Mouse (Mus musculus) heart, adult 2 months (tissue): Measurements from ENCODE around the gene 9930111J21Rik1. TPM values are rescaled to one million over a fixed set of nuclear protein-coding genes. Genes with fewer than 3 reads are reported as not detected.
"Not testable (repeated sequence)": the region's sequence is repeated elsewhere in the genome, so short reads cannot be mapped to it uniquely, and the experiment has no call there.

ENCODE experiments used
- DNase-seq, 2 experiments: peaks; one replicate each; pipeline ENCODE4 v3.0.0; 2021
- H3K27ac ChIP-seq: fragments of 200-600 bp; 2 replicates; pipeline ENCODE4 v1.8.1; 2022
- H3K27me3 ChIP-seq: fragments of 200-500 bp; 2 replicates; pipeline ENCODE4 v1.6.1; 2012; ENCODE audit warnings: mild to moderate bottlenecking, low read length, inconsistent platforms, mixed read lengths; ENCODE audit not compliant: control insufficient read depth, insufficient read depth
- H3K36me3 ChIP-seq: fragments of 200-500 bp; 2 replicates; pipeline ENCODE4 v1.6.1; 2012; ENCODE audit warnings: low read length, inconsistent platforms; ENCODE audit not compliant: control insufficient read depth, insufficient read depth
- H3K4me1 ChIP-seq: fragments of 200-500 bp; 2 replicates; pipeline ENCODE4 v1.6.1; 2011; ENCODE audit warnings: low read length; ENCODE audit not compliant: control insufficient read depth, insufficient read depth
- H3K4me3 ChIP-seq: fragments of 200-600 bp; 2 replicates; pipeline ENCODE4 v1.8.1; 2022
- H3K79me2 ChIP-seq: fragments of 200-500 bp; replicated peaks from 2 replicates; pipeline ENCODE4 v1.6.1; 2012; ENCODE audit warnings: mild to moderate bottlenecking, inconsistent platforms, low read length, moderate library complexity, mixed read lengths; ENCODE audit not compliant: control insufficient read depth, insufficient read depth
- H3K9ac ChIP-seq: fragments of 200-500 bp; 2 replicates; pipeline ENCODE4 v1.6.1; 2012; ENCODE audit warnings: low read depth, mild to moderate bottlenecking, control low read depth, inconsistent platforms, low read length, mixed read lengths
- CTCF ChIP-seq: fragments of 200-600 bp; IDR thresholded peaks from 2 replicates; pipeline ENCODE4 v1.8.1; 2022; ENCODE audit warnings: antibody characterized with exemption, mild to moderate bottlenecking, moderate library complexity
- EP300 ChIP-seq: fragments of 200-500 bp; IDR thresholded peaks from 2 replicates; pipeline ENCODE4 v1.6.1; 2011; ENCODE audit warnings: low read depth, low read length, control low read depth; ENCODE audit not compliant: insufficient read depth
- POLR2A ChIP-seq: fragments of 200-500 bp; IDR thresholded peaks from 2 replicates; pipeline ENCODE4 v1.6.1; 2011; ENCODE audit warnings: mild to moderate bottlenecking, low read depth, low read length, control low read depth; ENCODE audit not compliant: insufficient read depth
- WGBS: fragments of 180-500 bp; shearing (Covaris S2); methylation state at CpG from one replicate; pipeline ENCODE4 v1.1.7; 2018; 5-methylcytosine and 5-hydroxymethylcytosine counted together
- intact Hi-C: fragments of 180-260 bp; cut with DNase I; formaldehyde crosslinking; loops from one replicate; pipeline ENCODE4 v1.15.1; 2025
- polyA plus RNA-seq: library from polyadenylated mRNA; depleted of rRNA; stranded (reverse); fragments of >200 nt; gene quantifications from 2 replicates; pipeline ENCODE4 v1.2.3, GENCODE M21; 2012; rRNA removed
- total RNA-seq, 2 experiments: library from RNA; stranded (reverse); gene quantifications; 2 replicates each; pipeline ENCODE4 v1.2.3; 2021

9930111J21Rik1 gene
- total and polyA plus RNA-seq, 3 experiments: 3.4 to 5.1 (median 4.3) TPM

DNA sequence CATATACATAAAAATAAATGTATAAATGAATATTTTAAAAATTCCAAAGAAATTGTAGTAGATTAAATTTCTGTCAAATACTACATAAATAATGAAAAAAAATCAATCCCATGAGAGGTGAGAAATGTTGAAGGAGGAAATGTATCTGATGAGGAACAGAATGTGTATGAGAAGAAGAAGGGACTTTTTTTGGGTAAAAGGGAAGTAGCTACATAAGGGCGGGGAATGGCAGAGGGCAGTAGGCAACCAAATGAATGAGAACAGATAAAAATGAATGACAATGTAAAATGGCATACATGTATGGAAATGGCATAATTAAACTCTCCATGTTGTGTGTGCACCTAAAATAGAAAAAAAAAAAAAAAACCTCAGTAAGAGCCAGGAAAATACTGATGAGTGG lies 65.6 kb downstream of the 9930111J21Rik1 start:
- Histone ChIP-seq H3K79me2 (no peaks in the 10 kb centered on the region), H3K4me3 (no peak overlapping the region), H3K9ac (no peak overlapping the region), H3K27ac (no peak overlapping the region), H3K36me3 (no peaks in the 10 kb centered on the region), H3K4me1 (no peaks in the 10 kb centered on the region), H3K27me3 (no peaks in the 10 kb centered on the region)
- 98% methylated on average over 1 of the region's 1 CpGs for WGBS
- DNase-seq: no peak
- intact Hi-C loops: no loop called here
- no peak for TF ChIP-seq EP300
- TF ChIP-seq POLR2A: no peak
- no peak for TF ChIP-seq CTCF

DNA sequence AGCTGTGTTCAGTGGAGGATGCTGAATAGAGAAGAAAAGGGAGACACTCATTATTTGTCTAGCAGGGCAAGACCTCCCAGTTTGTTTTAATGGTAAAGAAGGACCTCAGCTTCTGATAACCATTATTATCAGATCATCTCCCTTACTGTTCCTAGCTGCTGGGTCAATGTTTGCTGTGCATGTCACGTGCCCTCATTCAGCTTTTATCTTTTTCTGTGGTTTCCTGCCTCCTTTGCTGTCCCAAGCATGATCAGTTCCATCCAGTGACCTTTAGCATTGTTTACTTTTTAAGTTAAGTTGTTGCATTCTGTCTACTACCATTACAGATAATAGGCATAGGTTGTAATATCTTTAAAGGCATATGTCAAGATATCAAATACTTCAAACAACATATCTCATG lies 70.7 kb downstream of the 9930111J21Rik1 start:
- TF ChIP-seq POLR2A (no peak), CTCF (no peak)

DNA sequence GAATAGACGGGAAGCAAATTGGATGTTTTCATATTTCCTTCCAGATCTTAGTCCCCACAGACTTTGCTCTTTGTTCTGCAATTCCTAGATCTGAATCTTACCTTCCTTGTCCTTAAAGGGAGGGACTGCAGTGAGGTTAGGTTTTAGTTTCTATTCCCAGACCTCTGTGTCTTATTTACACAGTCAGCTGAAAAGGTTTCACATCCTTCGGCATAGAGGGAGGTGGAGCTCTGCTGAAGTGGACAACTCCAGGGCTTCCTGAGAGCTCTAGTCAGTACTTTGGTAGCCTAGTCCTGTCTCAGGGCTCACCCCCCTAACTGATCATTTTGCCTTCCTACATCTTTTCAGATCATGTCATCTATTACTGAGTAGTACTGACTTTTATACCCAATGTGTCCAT lies 77.2 kb downstream of the 9930111J21Rik1 start, which contains the start of gene Gm5431:
Gene Gm5431 (minus strand): TSS at position 194 of the 400 bp plus-strand sequence.
- no peaks in the 10 kb centered on the region for H3K27me3 ChIP-seq
- intact Hi-C loops: loop anchor here (5.0 kb wide), 1 partner anchor 145 kb away; no protein-coding TSS in a partner anchor
- H3K79me2 ChIP-seq: no peaks in the 10 kb centered on the region
- no peak within 1 kb of the TSS for H3K9ac ChIP-seq
- H3K27ac ChIP-seq: peak within 1 kb of the TSS; percentile 28; the same call in 1 of the 2 replicates
- H3K4me3 ChIP-seq: no peak within 1 kb of the TSS
- H3K4me1 ChIP-seq: peaks cover 1% of the 10 kb centered on the region
- WGBS: 16% methylated on average over 2 of the region's 2 CpGs
- DNase-seq: peak in 1 of 2 experiments; percentile 13
- no peaks in the 10 kb centered on the region for H3K36me3 ChIP-seq
- TF ChIP-seq CTCF: no peak
- TF ChIP-seq POLR2A: no peak
- TF ChIP-seq EP300: no peak

More for the DNA sequence above, 70.7 kb downstream of the 9930111J21Rik1 start:
- H3K9ac ChIP-seq: no peak overlapping the region
- intact Hi-C loops: no loop called here
- H3K27ac ChIP-seq: no peak overlapping the region
- WGBS: 57% methylated on average over 1 of the region's 1 CpGs
- no peaks in the 10 kb centered on the region for H3K4me1 ChIP-seq
- no peaks in the 10 kb centered on the region for H3K27me3 ChIP-seq
- H3K4me3 ChIP-seq: no peak overlapping the region
- H3K36me3 ChIP-seq: no peaks in the 10 kb centered on the region
- DNase-seq: no peak
- no peaks in the 10 kb centered on the region for H3K79me2 ChIP-seq

DNA sequence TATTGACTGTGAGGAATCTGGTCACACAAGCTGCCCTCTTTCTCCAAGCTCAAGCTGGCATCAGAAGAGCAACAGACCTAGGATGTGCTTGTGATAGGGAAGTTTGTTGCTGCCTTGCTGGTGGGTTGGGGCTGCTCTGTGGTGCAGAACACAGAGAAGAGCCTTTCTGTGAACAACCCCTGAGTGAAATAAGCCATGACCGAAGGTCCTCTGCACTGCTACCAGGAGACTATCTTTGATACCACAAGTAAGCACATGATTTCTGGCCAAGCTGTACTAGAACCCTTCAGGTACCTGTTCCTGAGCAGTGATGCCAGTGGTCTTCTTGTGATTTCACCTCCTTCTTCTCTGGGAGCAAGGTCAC lies 77.6 kb downstream of the 9930111J21Rik1 start:
- H3K36me3 ChIP-seq, H3K27me3 ChIP-seq, H3K27ac ChIP-seq, H3K4me1 ChIP-seq, H3K9ac ChIP-seq, H3K4me3 ChIP-seq, H3K79me2 ChIP-seq, DNase-seq: not testable (repeated sequence)
- 75% methylated on average over 1 of the region's 1 CpGs for WGBS
- intact Hi-C loops: loop anchor here (5.0 kb wide), 1 partner anchor 146 kb away; no protein-coding TSS in a partner anchor

DNA sequence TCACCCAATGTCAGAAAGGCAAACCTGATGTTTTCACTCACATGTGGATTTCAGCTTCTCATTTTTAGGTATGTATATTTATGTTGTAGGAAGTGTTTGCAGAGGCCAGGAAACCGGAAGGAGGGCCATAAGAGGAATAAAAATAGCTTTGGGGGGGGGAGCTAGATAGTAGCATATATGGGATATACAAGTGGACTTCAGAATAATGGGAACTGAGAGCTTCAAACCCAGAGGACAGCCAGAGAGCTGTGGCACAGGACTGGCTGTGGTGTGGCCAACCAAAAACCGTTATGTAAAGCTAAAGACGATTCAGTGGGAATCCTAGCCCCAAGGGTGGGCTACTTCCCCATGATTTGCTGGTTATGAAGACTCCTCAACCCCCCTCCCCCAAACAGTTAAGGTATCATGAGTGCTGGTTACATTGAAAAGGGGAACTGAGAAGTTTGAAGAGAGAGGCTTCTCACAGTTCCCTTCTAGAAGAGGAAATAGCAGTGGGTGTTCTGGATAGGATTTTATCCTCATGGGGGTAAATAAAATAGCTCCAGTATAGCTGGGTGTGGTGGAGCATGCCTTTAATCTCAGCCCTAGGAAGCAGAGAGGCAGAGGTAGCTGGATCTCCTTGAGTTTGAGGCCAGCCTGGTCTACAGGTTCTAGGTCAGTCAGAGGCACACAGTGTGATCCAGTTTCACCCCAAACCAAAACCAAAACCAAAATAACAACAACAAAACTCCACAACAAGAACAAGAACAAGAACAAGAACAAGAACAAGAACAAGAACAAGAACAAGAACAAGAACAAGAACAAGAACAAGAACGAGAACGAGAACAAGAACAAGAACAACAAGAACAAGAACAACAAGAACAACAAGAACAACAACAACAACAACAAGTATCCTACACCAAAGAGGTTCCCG lies 78.3 kb downstream of the 9930111J21Rik1 start:
- intact Hi-C loops: loop anchor here (5.0 kb wide), 1 partner anchor 146 kb away; no protein-coding TSS in a partner anchor
- not testable (repeated sequence) for H3K9ac ChIP-seq, H3K27me3 ChIP-seq, H3K27ac ChIP-seq, H3K4me3 ChIP-seq, H3K79me2 ChIP-seq, H3K4me1 ChIP-seq, H3K36me3 ChIP-seq
- 67% methylated on average over 6 of the region's 6 CpGs for WGBS
- DNase-seq: peak; percentile 21 to 31

DNA sequence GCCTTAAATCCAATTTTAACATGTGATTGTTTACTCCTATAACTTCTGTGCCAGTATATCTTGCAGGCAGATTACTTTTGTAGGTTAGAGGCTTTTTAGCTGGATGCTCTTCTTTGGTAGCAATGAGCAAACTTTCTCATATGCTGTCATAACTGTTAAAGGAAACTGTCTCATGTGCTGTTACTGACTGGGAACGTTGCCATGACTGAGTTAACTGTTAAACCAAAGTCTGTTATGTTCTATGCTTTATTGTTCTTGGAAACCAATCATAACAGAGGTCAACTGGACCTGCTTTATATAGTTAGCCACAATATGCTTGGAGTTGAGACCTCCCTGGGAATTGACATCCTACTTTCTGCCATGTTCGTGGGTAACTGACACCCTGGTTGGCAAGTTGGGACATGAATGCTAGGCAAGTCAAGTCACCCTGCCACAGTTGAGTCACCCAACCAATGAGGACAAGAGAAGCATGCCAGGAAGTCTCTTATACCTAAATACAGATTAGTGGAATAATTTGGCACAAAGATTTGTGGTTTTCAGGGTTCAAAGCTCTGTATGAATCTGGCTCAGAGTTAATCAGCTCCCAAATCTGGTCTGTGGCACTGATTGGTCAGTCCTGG lies 80.3 kb downstream of the 9930111J21Rik1 start:
- peaks cover 1% of the 10 kb centered on the region for H3K4me1 ChIP-seq
- H3K36me3 ChIP-seq: no peaks in the 10 kb centered on the region
- H3K27ac ChIP-seq: no peak overlapping the region
- WGBS: 48% methylated on average over 2 of the region's 2 CpGs
- H3K4me3 ChIP-seq: no peak overlapping the region
- no peak overlapping the region for H3K9ac ChIP-seq
- intact Hi-C loops: no loop called here
- DNase-seq: no peak
- no peaks in the 10 kb centered on the region for H3K79me2 ChIP-seq
- H3K27me3 ChIP-seq: no peaks in the 10 kb centered on the region
- no peak for TF ChIP-seq CTCF
- no peak for TF ChIP-seq EP300
- no peak for TF ChIP-seq POLR2A

Other genes starting within 250 kb of the 9930111J21Rik1 start
- 100 to 1,000 TPM; 337 to 437 TPM for gene Rack1, start 179.1 kb downstream of the 9930111J21Rik1 start, total RNA-seq
- 867 and 1,301 TPM in 2 replicates for gene Rack1, start 179.1 kb downstream of the 9930111J21Rik1 start, polyA plus RNA-seq
- gene Trim41, start 162.0 kb downstream of the 9930111J21Rik1 start, total RNA-seq: 10 to 100 TPM; 19.8 to 19.9 TPM
- gene Trim41, start 162.0 kb downstream of the 9930111J21Rik1 start, polyA plus RNA-seq: 19.1 and 19.3 TPM in 2 replicates
- 10 to 100 TPM; 18.2 to 18.4 TPM for gene Trim7, start 153.3 kb downstream of the 9930111J21Rik1 start, total RNA-seq
- gene Trim7, start 153.3 kb downstream of the 9930111J21Rik1 start, polyA plus RNA-seq: 27.9 and 32.6 TPM in 2 replicates
- gene Gm12184, start 152.7 kb downstream of the 9930111J21Rik1 start, total RNA-seq: 1 to 10 TPM; 3.8 to 3.9 TPM
- gene Gm12184, start 152.7 kb downstream of the 9930111J21Rik1 start, polyA plus RNA-seq: 18.8 and 28.2 TPM in 2 replicates
- gene Irgm1, start 107.7 kb downstream of the 9930111J21Rik1 start, total RNA-seq: 10 to 100 TPM in 1 of 2 experiments, 1 to 10 TPM in 1; 9.9 to 13.5 TPM
- 10.0 and 17.2 TPM in 2 replicates for gene Irgm1, start 107.7 kb downstream of the 9930111J21Rik1 start, polyA plus RNA-seq
- gene Gm5431, start 77.2 kb downstream of the 9930111J21Rik1 start, total RNA-seq: 1 to 10 TPM; 1.4 to 1.5 TPM
- 0.20 and 0.67 TPM in 2 replicates for gene Gm5431, start 77.2 kb downstream of the 9930111J21Rik1 start, polyA plus RNA-seq
- 1 to 10 TPM; 2.8 to 5.0 TPM for gene Psme2b, start 33.2 kb downstream of the 9930111J21Rik1 start, total RNA-seq
- gene Psme2b, start 33.2 kb downstream of the 9930111J21Rik1 start, polyA plus RNA-seq: 3.1 and 6.6 TPM in 2 replicates
- gene Olfr56, start 509 bp downstream of the 9930111J21Rik1 start, total RNA-seq: not detected
- gene Olfr56, start 509 bp downstream of the 9930111J21Rik1 start, polyA plus RNA-seq: 0.10 and 0.18 TPM in 2 replicates
- gene Gm12185, start 12.8 kb upstream of the 9930111J21Rik1 start, total RNA-seq: 1 to 10 TPM; 1.1 to 1.8 TPM
- gene Gm12185, start 12.8 kb upstream of the 9930111J21Rik1 start, polyA plus RNA-seq: 0.29 and 0.78 TPM in 2 replicates
- 1 to 10 TPM; 2.7 to 7.6 TPM for gene Tgtp1, start 14.8 kb upstream of the 9930111J21Rik1 start, total RNA-seq
- gene Tgtp1, start 14.8 kb upstream of the 9930111J21Rik1 start, polyA plus RNA-seq: 1.8 and 2.2 TPM in 2 replicates
- gene 9930111J21Rik2, start 71.8 kb upstream of the 9930111J21Rik1 start, total RNA-seq: 1 to 10 TPM; 5.5 to 7.1 TPM
- gene 9930111J21Rik2, start 71.8 kb upstream of the 9930111J21Rik1 start, polyA plus RNA-seq: 1.9 and 4.9 TPM in 2 replicates
- 1 to 10 TPM; 1.2 to 6.9 TPM for gene Tgtp2, start 84.8 kb upstream of the 9930111J21Rik1 start, total RNA-seq
- 7.2 and 10.3 TPM in 2 replicates for gene Tgtp2, start 84.8 kb upstream of the 9930111J21Rik1 start, polyA plus RNA-seq
- gene Ifi47, start 97.2 kb upstream of the 9930111J21Rik1 start, total RNA-seq: 1 to 10 TPM; 2.5 to 3.3 TPM
- gene Ifi47, start 97.2 kb upstream of the 9930111J21Rik1 start, polyA plus RNA-seq: 2.6 and 3.3 TPM in 2 replicates
- gene Olfr1396, start 135.5 kb upstream of the 9930111J21Rik1 start, total RNA-seq: 1 to 10 TPM in 1 of 2 experiments, under 1 TPM in 1; 0.97 to 1.4 TPM
- 4.4 and 9.7 TPM in 2 replicates for gene Olfr1396, start 135.5 kb upstream of the 9930111J21Rik1 start, polyA plus RNA-seq
- gene Olfr1395, start 162.9 kb upstream of the 9930111J21Rik1 start, total RNA-seq: not detected
- gene Olfr1395, start 162.9 kb upstream of the 9930111J21Rik1 start, polyA plus RNA-seq: 0.12 TPM in 1 of 2 replicates, not detected in the other
- not detected for gene Olfr1394, start 175.0 kb upstream of the 9930111J21Rik1 start, total RNA-seq
- gene Olfr1394, start 175.0 kb upstream of the 9930111J21Rik1 start, polyA plus RNA-seq: not detected in 2 replicates
- gene Btnl9, start 207.8 kb upstream of the 9930111J21Rik1 start, total RNA-seq: 10 to 100 TPM; 25.0 to 31.4 TPM
- 18.9 and 23.0 TPM in 2 replicates for gene Btnl9, start 207.8 kb upstream of the 9930111J21Rik1 start, polyA plus RNA-seq
- 10 to 100 TPM; 23.9 to 28.9 TPM for gene Zfp62, start 223.9 kb upstream of the 9930111J21Rik1 start, total RNA-seq
- 2.9 and 8.2 TPM in 2 replicates for gene Zfp62, start 223.9 kb upstream of the 9930111J21Rik1 start, polyA plus RNA-seq